Mouse (Mus musculus): ENCODE results near the gene Use1.

Gene Use1

DNA sequence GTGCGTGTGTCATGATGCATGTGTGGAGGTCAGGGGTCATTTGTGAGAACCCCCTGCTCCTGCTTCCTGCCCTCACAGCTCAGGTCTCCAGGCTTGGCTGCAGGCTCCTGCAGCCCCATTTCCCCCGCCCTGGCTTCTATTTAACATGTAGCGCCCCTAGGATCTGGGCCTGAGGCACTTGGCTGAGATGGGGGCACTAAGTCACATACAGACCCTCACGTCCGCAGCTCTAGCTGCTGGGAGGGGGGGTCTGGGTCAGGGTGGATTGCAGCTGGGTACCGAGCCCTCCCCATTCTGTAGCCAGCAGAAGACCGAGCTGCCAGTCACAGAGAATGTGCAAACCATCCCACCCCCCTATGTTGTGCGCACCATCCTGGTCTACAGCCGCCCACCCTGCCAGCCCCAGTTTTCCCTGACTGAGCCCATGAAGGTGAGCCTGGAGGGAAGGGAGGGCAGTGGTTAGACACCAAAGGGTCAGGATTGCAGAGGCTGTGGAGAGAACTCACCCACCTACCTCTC is 35.9 kb downstream of the Use1 start:
- no peak for DNase-seq (ENCODE audit: low read depth, low spot score)

DNA sequence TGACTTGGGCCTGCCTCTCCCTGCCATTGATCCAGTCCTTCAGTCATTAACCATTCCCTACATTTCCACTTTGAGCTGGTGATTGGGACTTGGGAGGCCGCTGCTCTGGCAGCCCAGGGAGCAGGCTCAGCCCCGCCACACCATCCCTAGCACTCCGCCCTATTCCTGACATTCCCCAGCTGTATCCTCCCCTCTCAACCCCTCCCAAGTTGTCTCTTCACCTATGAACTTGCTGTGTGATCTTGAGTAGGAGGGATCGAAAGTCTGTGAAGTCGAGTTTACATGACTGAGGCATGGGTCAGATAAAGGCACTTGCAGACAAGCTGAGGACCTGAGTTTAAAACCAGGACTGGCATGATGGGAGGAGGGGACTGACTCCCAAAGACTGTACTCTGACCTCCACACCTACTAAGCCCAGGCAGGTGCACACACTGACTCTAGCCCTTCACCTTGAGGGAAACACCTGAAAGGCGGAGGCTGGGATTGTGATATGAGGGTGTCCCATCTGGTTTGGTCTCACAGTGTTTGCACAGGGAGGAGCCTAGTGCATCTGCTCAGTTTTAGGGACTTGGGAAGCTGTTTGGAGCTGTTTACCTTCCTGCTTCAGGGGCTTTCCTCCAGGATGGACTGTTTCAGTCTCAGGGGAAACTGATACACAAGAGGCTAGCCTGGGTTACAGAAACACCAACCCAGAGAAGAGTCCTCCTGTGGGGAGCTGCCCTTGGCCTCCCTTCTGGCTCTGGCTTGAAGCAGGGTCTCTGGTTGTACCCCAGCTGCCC is 36.6 kb downstream of the Use1 start:
- DNase-seq (ENCODE audit: low read depth, low spot score) = no peak

DNA sequence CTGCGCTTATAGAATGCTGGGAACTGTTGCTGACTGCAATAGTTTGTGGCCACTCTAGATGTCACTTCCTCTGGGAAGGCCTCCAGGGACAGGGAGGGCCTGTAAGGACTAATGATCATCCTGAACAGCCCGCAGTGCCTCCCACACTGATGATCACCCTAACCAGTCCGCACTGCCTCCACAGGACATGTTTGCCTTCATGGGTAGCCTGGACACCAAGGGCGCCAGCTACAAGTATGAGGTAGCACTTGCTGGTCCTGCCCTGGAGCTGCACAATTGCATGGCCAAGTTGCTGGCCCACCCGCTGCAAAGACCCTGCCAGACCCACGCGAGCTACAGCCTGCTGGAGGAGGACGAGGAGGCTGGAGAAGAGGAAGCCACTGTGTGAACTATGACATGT is 37.4 kb downstream of the Use1 start:
- no peak for DNase-seq (ENCODE audit: low read depth, low spot score)

DNA sequence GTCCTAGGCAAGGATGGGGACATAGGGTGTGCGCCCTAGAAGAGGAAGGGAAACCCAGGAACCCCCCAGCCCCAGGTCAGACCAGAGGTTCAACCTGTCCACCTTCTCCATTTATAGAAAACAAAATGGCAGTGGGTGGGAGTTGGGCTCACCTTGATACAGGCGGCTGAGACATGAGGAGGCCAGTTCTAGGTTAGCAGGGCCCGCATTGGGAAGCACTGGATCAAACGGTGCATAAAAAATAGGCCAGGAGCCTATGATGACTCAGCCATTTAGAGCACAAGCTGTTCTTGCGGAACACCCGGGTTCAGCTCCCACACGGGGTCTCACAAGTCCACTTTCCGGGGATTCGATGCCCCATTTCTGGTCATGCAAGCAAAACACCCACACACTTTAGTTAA is 38.3 kb downstream of the Use1 start:
- no peak for DNase-seq (ENCODE audit: low read depth, low spot score)

DNA sequence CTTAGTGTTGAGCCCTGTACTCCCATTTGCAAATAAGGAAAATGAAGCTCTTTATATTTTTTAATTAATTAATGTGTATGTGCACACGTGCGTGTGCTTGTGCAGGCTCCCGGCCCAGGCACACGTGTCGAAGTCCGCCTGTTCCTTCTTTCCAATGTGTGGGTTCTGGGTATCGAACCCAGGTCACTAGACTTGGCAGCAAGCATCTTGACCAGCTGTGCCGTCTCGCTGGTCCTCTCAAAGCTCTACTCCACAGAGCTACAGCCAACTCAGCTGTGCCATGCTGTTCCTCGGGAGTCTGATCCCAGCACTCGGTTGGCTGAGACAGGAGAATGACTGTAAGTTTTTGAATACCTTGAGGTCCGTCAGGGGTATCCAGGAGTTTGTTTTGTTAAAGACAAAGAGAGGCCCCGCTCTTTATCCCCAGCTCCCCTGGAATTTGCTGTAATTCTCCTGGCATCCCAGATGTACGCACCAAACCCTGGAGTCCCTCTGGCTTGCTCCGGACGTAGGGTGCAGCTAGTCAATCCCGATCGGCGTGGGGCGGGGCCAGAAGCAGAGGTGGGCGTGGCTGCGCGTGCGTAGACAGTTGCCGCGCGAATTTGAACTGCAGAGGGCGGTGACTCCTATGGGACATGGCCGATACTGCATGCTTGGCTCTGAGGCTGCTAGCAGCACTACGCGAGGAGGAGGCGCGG is 38.9 kb downstream of the Use1 start, which contains the start of gene Ankle1:
Gene Ankle1 (plus strand): TSS at position 610 of the 698 bp plus-strand sequence.
- peak; percentile 96 for DNase-seq (ENCODE audit: low read depth, low spot score)

DNA sequence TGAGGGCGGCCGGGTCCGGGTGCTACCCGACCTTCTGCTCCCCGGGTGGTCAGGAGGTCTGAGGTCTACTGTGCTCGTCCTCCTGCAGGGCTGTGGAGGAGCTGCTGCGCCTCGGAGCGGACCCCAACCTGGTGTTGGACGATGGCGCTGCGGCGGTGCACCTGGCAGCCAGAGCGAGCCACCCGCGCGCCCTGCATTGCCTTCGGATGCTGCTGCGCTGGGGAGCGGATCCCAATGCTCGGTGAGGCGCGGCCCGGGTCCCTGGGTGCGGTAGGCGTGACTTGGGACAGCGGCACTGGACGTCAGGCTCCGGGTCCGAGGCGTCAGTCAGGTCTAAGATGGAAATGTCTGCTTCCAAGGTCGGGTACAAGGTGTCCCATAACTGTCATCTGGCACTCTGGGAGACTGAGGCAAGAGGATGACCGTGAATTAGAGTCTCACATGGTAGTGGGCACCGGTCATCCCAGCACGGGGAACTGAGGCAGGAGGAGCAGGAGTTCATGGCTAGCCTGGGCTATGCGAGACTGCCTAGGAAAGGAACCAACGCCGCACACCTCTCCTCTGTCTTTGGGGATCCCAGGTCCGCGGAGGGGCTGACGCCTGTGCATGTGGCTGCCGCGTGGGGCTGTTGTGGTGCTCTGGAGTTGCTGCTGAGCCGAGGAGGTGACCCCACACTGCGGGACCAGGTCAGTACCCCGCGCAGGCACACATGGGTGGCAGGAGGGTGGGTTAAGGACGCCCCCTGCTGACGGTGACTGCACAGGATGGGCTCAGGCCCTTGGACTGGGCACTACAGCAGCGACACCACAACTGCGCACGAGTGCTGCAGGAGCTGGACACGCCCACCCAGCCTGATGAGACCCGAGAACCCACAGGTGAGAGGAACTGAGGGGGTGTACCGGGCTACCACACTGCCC is 39.7 kb downstream of the Use1 start:
- DNase-seq (ENCODE audit: low read depth, low spot score) = no peak

DNA sequence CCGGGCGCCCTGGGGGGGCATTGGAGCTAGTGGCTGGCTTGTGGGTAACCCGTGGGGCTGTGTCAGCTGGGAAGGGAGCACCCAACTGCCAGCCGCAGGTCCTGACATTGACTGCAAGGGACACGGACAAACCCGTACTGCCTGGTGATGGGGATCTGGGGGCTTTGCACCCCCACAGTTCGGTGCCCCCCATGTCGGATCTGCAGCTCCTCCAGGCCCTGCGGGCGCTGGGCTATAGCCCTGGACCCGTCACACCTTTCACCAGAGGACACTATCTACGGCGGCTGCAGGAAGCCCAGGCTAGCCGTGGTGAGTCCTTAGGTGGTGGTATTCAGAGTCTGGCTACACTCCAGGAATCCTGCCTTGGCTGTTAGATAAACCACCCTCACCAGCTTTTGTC is 40.8 kb downstream of the Use1 start:
- no peak for DNase-seq (ENCODE audit: low read depth, low spot score)

DNA sequence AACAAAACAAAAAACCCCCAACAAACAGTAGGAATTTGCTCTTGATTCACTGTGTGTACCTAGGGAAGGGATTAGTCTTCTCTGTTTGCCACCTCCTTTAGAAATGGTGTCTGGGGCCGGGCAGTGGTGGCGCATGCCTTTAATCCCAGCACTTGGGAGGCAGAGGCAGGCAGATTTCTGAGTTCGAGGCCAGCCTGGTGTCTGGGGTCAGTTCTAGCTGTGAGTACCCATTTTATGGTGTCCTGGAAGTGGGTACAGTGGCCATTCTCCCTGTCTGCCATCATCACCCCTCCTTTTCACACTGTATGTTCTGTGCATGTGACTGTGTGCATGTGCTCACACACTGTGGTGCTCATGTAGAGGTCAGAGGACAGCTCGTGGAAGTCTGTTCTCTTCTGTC is 41.6 kb downstream of the Use1 start:
- no peak for DNase-seq (ENCODE audit: low read depth, low spot score)

DNA sequence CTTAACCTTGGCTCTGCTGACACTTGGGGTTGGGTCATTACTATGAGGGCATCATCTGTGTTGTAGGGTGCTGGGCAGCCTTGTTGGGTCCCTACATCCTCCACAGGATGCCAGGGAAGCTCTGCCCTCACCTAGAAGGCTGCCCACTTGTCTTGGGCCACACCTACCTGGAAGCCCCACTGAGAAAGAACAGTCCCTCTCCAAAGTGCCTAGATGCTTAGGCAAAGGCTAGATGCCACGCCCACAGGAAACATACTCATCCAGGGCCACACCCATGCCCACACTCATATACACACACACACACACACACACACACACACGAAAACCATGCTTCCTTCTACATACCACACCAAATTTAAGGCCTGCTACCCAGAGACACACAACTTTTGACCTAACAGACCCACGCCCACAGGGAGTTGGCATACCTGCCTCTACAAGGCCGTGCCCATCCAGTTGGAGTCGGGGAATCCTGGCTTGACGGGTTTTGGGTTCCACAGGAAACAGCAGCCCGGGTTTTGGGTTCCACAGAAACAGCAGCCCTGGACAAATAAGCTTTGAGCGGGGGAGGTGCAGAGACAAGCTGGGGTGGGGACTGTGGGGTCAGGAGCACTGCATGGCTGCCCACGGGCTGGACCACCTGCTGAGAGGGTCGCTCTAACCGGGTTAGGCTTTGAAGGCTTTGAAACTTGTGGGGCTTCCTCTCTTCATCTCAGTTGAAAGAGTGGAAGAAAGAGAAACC is 45.1 kb downstream of the Use1 start:
- no peak for DNase-seq (ENCODE audit: low read depth, low spot score)
